Mouse (Mus musculus): ENCODE results near the gene Ccnb2.
A peak's percentile ranks its signal among the peaks of the same experiment; 100 is the strongest.
"Not testable (repeated sequence)": the region's sequence is repeated elsewhere in the genome, so short reads cannot be mapped to it uniquely, and the experiment has no call there.

The Ccnb2 gene

DNA sequence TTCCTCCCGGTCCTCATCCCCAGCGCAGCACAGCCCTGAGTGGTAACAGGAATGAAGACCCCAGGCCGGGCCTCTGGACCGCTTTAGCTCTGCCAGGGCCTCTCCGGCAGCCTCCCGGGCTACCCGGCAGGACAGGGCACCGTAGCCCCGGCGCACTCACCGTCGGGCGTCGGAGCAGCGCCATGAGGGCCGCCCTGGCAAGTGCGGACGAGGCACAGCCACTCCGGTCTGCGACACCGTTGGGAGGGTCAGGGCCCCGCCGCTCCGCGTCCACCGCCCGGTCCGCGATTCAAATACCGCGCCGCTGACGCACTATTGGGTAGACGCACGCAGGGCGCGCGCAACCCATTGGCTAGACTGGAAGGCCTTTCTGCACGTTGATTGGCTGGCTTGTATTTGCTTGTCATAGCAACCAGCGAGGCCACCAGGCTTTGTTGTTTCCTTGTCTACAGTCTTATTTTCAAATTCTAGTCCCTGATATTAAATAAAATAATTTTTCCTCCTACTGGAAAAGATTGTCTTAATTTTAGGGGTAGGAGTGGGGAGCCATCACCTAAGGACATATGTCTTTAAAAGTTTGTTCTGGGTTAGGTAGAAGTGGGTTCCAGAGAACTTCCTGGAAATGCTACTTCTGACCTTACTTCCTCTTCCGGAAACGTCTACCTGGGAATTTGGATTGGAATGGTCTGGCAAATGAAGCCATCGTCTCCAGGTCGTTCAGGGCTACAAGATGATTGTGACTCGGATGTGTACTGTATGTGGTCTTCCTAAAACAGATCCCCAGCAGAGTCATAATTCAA is at the start of gene Ccnb2:
Ccnb2 (minus strand) TSS at position 291 of the 800 bp plus-strand sequence.
- DNase-seq (ENCODE audit: low spot score in 2 of 2) = peak; percentile 67 to 84

DNA sequence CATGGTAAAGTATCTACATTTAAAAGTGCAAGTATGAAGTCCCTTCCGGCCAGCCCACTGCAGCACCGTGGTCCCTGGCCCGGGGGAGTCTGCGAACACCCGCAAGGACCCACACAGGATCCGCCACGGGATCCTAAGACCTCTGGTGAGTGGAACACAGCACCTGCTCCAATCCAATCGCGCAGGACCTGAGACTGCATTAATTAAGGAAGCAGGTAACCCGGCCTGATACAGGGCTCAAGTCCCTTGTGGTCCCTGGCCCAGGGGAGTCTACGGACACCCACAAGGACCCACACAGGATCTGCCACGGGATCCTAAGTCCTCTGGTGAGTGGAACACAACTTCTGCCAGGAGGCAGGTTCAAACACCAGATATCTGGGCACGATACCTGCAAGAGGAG is 41.7 kb upstream of the Ccnb2 start:
- DNase-seq (ENCODE audit: low spot score in 2 of 2) = not testable (repeated sequence)

DNA sequence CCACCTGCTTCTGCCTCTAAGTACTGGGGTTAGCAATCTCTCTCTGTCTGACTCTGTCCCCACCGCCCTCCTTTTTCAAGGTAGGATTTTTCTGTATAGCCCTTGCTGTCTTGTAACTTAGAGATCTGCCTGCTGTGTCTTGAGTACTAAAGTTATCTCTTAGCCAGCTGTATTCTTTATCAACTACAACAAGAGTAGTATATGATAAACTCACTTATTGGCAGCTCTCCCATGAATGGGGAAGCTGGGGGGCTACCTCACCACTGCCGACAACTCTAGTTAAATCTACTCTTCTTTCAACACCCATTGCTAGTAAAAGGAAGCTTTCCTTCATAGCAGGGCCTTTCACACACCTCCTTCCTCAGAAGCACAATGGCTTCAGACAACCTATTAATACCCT is 31.0 kb upstream of the Ccnb2 start:
- no peak for DNase-seq (ENCODE audit: low spot score in 2 of 2)

DNA sequence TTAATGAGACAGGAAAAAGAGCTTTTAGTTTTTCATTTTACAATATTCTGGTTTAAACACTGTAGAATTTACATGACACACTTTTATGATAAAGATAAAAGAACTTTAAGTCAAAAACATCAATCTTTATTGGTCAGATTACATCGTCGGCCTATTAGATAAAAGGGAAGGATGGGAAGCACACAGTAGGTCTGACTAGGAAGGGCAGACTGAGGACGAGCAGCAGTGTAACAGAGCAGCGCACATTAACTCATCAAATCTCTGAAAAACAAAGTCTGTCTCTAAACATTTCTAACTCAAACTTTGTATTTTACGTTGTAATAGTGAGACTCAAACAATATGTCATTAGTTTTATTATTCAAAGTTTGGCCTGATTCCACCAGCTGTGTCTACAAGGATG is 27.7 kb upstream of the Ccnb2 start:
- no peak for DNase-seq (ENCODE audit: low spot score in 2 of 2)

DNA sequence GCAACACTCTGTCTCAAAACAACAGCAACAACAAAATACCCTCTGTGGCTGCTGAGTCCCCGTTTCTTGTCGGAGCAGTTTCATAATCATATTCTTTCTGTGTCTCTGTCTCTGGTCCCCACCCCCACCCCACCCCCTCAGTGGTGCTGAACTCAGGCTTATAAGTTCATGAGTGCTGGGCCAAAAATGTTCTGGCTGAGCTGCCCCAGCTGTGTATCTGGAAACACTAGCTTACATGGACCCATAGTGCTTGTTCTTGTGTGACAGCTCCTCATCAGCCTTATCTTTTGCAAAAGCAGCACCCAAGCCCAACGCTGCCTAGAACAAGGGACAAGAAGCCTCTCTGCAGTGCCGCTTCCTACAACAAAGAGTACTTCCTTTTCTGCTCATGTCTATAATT is 18.6 kb upstream of the Ccnb2 start:
- DNase-seq (ENCODE audit: low spot score in 2 of 2) = no peak

DNA sequence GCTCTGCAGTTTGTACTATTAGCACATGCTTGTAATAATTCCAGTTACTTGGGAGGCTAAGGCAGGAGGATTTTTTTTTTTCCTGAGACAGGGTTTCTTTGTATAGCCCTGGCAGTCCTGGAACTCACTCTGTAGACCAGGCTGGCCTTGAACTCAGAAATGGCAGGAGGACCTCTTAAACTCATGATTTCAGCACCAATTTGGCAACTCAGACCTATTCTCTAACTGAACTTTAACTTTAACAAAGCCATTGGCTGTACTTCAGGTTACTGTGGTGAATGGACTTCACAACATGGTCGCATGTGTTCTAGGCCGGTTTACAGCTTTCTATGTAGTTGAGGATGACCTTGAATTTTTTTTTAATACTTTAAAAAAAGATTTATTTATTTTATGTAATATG is 1.3 kb upstream of the Ccnb2 start:
- DNase-seq (ENCODE audit: low spot score in 2 of 2) = no peak

DNA sequence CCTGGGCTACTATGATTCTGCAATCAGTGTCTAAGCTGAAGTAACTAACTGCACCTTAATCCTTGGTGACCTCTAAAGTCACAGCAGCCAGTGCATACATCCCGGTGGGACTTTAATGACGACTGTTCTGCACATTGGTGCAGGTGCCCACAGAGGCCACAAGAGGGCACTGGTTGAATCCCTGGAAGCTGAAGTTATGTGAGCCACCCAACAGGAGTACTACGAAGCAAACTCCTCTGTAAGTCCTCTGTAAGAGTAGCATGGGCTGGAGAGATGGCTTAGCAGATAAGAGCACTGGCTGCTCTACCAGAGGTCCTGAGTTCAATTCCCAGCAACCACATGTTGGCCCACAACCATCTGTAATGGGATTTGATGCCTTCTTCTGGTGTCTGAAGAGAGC is 4.9 kb downstream of the Ccnb2 start:
- no peak for DNase-seq (ENCODE audit: low spot score in 2 of 2)

DNA sequence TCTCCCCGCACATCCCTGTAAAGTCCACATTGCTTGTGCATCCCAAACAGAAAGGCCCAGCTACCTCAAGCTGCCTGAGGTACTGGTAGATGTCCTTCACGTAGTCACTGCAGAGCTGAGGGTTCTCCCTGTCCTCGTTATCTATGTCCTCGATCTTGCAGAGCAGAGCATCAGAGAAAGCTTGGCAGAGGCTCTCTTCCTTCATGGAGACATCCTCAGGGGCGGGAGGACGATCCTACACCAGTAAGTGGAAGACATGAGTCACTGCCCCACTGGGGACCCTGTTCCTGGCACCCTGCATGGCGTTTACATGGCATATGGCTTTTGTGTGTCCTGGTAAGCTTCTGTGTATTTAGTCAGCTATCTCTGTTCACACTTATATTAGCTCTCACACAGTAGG is 8.3 kb downstream of the Ccnb2 start:
- no peak for DNase-seq (ENCODE audit: low spot score in 2 of 2)

DNA sequence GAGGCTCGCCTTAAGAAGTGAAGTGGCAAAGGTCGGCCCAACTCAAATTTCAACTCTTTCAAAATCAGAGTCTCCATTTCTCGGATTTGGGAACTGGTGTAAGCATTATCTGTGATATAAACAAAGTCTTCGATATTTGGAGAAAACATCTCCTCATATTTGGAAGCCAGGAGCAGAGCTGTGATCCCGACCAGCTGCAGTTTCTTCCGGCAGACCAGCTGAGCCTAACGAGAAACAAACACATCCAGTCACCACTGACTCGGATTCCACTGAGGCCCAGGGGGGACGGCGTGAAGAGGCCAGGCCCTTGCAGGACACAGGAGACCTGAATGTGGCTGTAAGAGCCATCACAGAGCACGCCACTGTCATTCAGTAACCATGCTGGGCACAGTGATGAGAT is 10.7 kb downstream of the Ccnb2 start:
- DNase-seq (ENCODE audit: low spot score in 2 of 2) = no peak

DNA sequence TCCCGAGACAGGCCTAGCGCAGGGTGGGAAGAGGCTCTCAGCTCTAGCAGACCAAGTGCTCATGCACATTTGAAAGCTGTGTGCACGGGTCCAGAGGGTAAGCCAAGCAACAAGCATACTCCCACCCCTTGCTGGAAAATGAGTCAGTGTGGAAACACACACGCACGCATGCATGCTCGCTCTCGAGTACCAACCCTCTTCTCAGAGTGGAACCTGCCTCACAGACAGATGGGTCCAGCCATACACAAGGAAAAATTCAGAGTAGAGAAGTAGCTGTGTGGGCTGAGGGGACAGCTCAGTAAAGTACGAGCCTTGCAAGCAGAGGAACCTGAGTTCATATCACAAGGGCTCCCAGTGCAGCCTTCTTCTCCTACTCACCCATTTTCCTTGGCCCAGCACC is 11.6 kb downstream of the Ccnb2 start:
- no peak for DNase-seq (ENCODE audit: low spot score in 2 of 2)

DNA sequence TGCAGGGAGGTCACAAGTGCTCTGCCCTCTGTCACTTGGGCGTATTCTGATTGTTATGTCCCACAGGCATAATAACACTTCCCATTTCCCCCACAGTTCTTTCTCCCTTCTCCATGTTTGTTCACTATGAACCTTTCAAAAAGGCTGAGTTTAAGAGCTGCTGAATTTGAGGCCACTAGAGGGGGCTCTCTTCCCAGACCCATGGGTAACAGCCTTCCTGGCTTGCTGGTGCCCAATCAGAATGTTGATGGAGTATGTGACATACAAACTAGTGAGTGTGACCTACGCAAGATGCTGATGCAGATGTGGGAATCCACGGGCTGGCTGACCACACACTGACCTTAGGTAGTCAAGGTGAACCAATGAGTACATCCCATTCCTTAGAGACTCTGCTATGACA is 12.6 kb downstream of the Ccnb2 start:
- DNase-seq (ENCODE audit: low spot score in 2 of 2) = no peak

DNA sequence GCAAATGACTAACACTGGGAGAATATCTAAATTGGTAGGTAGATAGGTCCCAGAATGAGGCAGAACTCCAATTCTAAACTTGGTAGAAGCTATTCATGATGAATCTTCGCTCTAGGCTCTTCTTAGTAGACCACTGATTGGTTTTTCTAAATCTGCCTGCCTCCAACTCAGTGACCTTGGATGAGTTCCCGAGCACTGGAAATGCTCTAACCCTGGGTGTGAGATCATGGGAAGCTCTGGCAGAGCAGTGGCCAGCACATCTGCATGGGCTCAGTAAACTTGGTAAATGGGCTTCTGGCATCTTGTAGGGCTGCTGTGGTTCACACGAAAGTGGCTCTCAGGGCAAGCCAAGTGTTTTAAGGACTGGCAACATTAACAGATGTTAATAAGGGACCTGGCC is 14.8 kb downstream of the Ccnb2 start:
- DNase-seq (ENCODE audit: low spot score in 2 of 2) = no peak

DNA sequence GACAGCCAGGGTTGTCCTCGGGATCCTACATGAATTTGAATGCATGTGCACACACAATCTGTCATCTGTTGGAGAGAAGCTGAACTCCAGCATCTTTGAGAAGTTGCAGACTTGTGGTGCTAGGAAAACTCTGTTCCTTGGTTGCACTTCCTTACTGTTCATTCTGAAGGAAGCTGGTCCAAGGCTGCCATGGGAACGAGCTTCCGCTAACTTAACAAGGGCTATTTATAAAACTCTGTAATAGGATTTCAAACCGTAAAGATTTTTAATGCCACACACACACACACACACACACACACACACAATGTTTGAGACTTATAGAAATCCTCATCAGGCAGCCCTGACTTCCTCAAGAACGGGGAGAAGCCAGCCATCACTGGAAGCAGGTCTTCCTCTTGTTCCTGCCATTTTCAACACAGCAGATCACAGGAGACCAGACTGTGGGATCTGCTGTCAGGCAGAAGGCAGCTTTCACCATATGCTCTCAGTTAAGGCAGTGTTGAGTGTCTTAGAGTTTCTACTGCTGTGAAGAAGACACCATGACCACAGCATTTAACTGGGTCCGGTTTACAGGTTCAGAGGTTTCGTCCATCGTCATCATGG is 19.3 kb downstream of the Ccnb2 start:
- DNase-seq (ENCODE audit: low spot score in 2 of 2) = no peak

DNA sequence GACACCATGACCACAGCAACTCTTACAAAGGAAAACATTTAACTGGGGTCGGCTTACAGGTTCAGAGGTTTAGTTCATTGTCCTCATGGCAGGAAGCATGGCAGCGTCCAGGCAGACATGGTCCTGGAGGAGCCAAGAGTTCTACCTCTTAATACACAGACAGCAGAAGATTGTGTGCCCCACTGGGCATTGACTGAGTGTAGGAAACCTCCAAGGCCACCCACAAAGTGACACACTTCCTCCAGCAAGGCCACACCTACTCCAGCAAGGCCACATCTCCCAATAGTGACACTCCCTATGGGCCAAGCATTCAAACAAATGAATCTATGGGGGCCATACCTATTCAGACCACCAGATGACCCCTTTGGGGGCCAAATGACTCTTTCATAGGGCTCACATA is 25.3 kb downstream of the Ccnb2 start:
- DNase-seq (ENCODE audit: low spot score in 2 of 2) = no peak

DNA sequence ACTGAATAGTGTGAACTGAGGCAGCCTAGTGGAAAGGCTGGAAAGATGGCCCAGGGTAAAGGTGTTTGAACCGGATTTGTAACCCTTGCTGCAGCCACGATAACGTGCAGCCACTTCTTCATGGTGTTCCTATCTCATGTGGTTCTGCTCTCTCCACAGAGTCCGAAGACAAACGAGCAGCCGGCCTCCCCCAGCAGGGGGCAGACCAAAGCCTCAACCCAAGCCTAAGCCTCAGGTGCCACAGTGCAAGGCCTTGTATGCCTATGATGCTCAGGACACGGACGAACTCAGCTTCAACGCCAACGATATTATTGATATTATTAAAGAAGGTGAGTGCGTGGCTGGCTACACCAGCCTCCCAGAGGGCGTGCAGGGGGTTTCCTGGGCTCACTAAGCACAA is 25.7 kb downstream of the Ccnb2 start:
- no peak for DNase-seq (ENCODE audit: low spot score in 2 of 2)

DNA sequence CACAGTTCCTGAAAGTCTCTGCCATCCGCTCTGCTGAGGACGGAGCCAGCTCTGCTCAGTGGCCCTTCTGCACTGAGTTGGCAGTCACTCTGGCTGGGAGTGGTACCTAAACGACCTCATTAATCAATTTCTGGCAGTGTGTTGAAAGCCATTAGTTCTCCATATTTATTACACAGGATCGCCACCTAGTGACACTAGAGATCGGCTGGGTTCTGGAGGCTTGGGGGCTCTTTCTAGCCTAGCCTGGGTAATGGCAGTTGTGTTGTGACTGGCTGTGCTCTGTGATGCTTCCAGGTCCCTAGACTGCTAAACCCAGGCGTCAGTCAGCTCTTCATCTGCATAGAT is 28.8 kb downstream of the Ccnb2 start:
- DNase-seq (ENCODE audit: low spot score in 2 of 2) = peak in 1 of 2 experiments; percentile 57

DNA sequence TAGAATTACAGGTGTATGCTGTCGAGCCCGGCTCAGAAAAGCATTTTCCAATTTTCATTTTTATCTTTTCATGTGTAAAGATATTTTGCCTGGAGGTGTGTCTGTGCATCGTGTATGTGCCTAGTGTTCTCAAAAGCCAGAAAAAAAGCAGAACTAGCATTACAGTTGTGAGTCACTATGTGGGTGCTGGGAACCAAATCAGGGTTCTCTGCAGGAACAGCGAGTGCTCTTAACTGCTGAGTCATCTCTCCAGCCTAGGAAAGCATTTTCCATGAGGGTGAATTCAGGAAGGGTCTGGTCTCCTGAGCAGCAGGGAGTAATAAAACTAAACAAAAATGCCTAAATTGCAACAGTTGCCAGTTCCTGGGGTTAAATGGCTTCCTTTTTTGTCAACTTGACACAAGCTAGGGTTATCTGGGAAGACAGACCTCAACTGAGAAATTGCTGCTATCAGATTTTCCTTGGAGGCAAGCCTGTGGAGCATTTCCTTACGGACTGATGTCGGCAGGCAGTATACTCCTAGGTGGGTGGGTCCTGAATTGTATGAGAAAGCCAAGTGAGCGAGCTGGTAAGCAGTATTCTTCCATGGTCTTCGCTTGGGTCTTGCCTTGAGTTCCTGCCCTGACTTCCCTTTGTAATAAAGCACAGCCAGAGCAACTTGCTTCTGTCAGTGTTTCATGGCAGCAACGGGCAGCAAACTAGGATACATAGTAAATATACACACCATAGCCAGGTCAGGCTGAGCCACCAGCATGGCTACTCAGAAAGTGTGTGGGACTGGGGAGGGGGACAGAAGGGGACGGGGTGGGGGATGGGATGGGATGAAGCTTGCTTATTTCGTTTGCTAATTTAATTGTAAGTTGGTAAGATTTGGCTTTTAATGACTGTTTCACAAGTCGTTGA is 29.4 kb downstream of the Ccnb2 start:
- no peak for DNase-seq (ENCODE audit: low spot score in 2 of 2)

DNA sequence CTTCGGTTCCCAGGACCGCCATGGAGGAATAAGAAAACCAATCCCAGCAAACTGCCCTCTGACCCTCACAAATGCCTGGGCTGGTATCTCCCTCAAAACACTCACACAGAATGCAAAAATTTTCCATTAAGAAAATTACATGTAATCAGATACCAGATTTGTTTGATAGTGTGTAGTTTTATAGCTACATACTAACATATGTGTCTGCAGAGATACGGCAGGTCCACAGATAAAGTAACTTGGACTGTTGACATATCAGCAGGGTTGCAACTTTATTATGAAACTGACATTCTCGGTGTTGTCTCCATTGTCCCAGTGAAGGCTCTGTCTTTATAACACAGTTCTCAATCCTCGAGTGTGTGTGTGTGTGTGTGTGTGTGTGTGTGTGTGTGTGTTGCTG is 30.3 kb downstream of the Ccnb2 start:
- DNase-seq (ENCODE audit: low spot score in 2 of 2) = no peak

DNA sequence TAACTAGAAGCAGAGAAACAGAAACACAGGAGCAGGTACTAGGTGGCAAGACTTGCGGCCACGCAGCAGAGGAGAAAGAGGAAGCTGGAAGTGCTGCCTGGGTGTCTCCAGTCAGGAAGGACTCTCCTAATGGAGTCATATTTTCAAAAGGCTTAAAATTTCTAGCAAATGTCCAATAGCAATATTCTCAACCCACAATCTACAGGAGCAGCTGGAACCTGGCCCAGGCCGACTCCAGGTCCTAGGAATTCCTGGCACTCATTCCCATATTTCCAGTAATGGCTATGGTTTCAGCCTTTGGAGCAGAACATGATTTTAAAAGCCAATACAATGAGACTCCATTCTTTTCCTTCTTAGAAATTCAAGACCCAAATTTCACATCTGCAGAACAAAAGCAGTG is 31.8 kb downstream of the Ccnb2 start:
- no peak for DNase-seq (ENCODE audit: low spot score in 2 of 2)

DNA sequence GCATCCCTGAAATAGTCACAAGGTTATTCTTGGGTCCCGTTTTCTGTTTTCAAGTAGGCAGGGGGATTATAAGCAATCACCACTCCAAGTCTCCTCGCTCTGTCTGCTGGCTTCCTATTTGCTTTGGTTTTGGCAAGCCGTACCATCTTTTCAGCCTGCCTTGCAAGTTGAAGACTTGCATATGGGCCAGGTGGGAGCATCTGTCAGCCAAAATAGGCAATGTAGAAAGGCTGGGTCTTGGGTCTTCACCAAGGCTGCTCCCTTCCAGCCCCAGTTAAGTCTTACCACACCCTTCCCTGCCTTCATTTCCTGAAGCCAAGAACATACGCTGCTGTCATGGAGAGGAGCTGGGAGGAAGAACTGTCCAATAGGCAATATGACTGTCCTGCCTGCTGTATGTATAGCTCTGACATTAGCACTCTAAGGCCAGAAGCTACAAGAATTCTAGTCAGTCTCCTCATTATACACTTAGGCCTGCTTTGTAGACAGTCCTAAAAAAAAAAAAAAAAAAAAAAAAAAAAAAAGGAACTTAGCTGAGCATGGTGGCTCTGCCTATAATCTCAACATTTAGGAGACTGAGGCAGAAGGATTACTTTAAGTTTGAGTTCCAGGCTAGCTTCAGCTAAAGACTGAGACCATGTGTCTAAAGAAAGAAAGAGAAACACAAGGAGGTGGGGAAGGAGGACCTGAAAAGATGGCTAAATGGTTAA is 33.8 kb downstream of the Ccnb2 start:
- DNase-seq (ENCODE audit: low spot score in 2 of 2) = no peak

DNA sequence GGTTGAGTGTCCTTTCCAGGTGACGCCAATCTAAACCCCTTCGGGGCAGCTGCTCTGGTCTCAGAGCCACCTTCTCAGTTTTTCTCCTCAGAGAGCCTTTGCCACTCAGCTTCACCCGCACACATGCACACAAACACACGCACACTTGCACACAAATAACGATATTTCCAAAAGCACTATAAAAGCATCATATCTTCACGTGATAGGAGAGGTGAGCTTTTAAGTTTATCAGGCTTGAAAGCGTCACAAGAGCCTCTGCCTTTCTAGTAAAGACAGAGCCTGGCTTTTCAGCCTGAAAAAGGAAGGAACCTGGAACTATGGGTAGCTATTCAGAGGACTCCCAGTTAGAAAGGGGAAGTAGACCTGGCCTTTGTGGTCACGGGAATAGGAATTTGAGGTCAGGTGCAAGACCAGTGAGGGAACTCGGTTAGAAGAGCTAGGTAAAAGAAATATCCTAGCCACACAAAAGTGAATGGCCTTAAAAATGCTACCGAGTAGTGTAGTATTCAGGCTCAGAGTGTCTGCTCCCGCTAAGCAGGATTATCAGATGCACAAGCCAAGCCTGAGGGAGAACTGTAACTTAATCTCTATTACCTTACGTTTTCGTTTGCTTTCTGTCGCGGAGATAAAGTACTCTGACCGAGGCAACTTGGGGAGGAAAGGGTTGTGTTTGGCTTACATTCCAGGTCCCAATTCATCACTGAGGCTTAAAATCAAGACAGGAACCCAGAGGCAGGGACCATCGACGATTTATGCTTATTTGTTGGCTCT is 36.2 kb downstream of the Ccnb2 start:
- no peak for DNase-seq (ENCODE audit: low spot score in 2 of 2)

Data from cerebellum, postnatal 4 days (tissue).